Mouse (Mus musculus): ENCODE measurements at regions not wholly inside any gene's neighbourhood (a gene's known extent, or its start where the extent isn't known, plus 50 kb on each side); places are given as distances from the start of the nearest gene placed in this dataset.

GRCm38 (mm10) chr13:59956441-59956840, 133.5 kb upstream of the Tut7 start:
- DNase-seq: no peak

GRCm38 (mm10) chr13:59952809-59953208, 129.9 kb upstream of the Tut7 start:
- DNase-seq: no peak

- no peak for DNase-seq
These were observed 129.2 kb upstream of the Tut7 start for GRCm38 (mm10) chr13:59952116-59952515.

- DNase-seq: no peak
These were observed 127.3 kb upstream of the Tut7 start for GRCm38 (mm10) chr13:59950281-59950680.

- no peak for DNase-seq
These were observed 126.5 kb upstream of the Tut7 start for GRCm38 (mm10) chr13:59949471-59949870.

- DNase-seq: no peak
These were observed 125.7 kb upstream of the Tut7 start for GRCm38 (mm10) chr13:59948496-59949138.

GRCm38 (mm10) chr13:59947461-59947860, 124.5 kb upstream of the Tut7 start:
- no peak for DNase-seq

- DNase-seq: no peak
These were observed 123.6 kb upstream of the Tut7 start for GRCm38 (mm10) chr13:59946509-59946908.

- no peak for DNase-seq
These were observed 122.7 kb upstream of the Tut7 start for GRCm38 (mm10) chr13:59945631-59946030.

GRCm38 (mm10) chr13:59943602-59944140, 120.7 kb upstream of the Tut7 start:
- DNase-seq: no peak

GRCm38 (mm10) chr13:59943020-59943419, 120.1 kb upstream of the Tut7 start:
- DNase-seq: no peak

GRCm38 (mm10) chr13:59941519-59941918, 118.6 kb upstream of the Tut7 start:
- DNase-seq: no peak

GRCm38 (mm10) chr13:59940414-59941205, 117.7 kb upstream of the Tut7 start:
- DNase-seq: no peak

GRCm38 (mm10) chr13:59939886-59940285, 116.9 kb upstream of the Tut7 start:
- DNase-seq: no peak

- DNase-seq: no peak
These were observed 114.2 kb upstream of the Tut7 start for GRCm38 (mm10) chr13:59937147-59937546.

GRCm38 (mm10) chr13:59934556-59934955, 111.6 kb upstream of the Tut7 start:
- DNase-seq: no peak

GRCm38 (mm10) chr13:59934093-59934492, 111.1 kb upstream of the Tut7 start:
- no peak for DNase-seq

- no peak for DNase-seq
These were observed 104.6 kb upstream of the Tut7 start for GRCm38 (mm10) chr13:59927379-59928111.

- DNase-seq: no peak
These were observed 103.0 kb upstream of the Tut7 start for GRCm38 (mm10) chr13:59925845-59926481.

- DNase-seq: no peak
These were observed 94.2 kb upstream of the Tut7 start for GRCm38 (mm10) chr13:59917185-59917584.

- no peak for DNase-seq
These were observed 93.5 kb upstream of the Tut7 start for GRCm38 (mm10) chr13:59916166-59917044.

GRCm38 (mm10) chr13:59915734-59916133, 92.8 kb upstream of the Tut7 start:
- DNase-seq: no peak
